Mouse (Mus musculus) thymus, adult 2 months (tissue): ENCODE results near the gene Map3k5.

Experiments used
- CTCF ChIP-seq: fragments of 200-500 bp; IDR thresholded peaks from 2 replicates; pipeline ENCODE4 v1.5.1; 2012; ENCODE audit warnings: mild to moderate bottlenecking, control low read depth, low read length, moderate library complexity, borderline replicate concordance; ENCODE audit not compliant: control insufficient read depth, poor library complexity, insufficient read depth; ENCODE audit errors: extremely low read depth
- POLR2A ChIP-seq: fragments of 200-500 bp; IDR thresholded peaks from 2 replicates; pipeline ENCODE4 v1.6.1; 2012; ENCODE audit warnings: mild to moderate bottlenecking, low read length, control low read depth, moderate library complexity; ENCODE audit not compliant: control insufficient read depth, poor library complexity, insufficient read depth; ENCODE audit errors: extremely low read depth

DNA sequence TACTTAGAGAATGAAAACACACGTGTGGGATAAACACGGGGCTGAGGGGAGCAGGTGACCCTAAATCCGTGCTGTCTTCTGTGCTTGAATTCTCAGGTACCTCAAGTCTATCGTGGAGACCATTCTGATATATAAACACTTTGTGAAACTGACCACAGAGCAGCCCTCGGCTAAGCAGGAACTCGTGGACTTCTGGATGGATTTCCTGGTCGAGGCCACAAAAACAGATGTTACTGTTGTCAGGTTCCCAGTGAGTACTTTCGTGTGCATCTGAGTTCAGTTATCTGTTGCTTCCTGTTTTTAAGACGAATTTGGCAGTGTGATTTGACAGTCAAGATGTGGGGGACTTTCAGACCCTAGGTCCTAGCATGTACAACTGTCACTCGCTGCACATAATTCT lies 124.6 kb downstream of the Map3k5 start:
- TF ChIP-seq POLR2A (no peak), CTCF (no peak)
